Mouse (Mus musculus) NIH3T3 (cell line): ENCODE results near the gene Dhps.
A peak's percentile ranks its signal among the peaks of the same experiment; 100 is the strongest.
"Not testable (repeated sequence)": the region's sequence is repeated elsewhere in the genome, so short reads cannot be mapped to it uniquely, and the experiment has no call there.

ENCODE experiments used
- DNase-seq: peaks from one replicate; pipeline ENCODE4 v3.0.0-alpha.2; 2012; ENCODE audit warnings: low read depth

Gene Dhps

GRCm38 (mm10) chr8:85096196-85096595, 24.6 kb downstream of the Dhps start:
- no peak for DNase-seq

- no peak for DNase-seq
Measured at GRCm38 (mm10) chr8:85096850-85097249, 25.3 kb downstream of the Dhps start.

GRCm38 (mm10) chr8:85100076-85100665, 28.6 kb downstream of the Dhps start:
- no peak for DNase-seq

GRCm38 (mm10) chr8:85113241-85113640, 41.7 kb downstream of the Dhps start:
- DNase-seq, result no peak

GRCm38 (mm10) chr8:85115501-85115900, 43.9 kb downstream of the Dhps start:
- DNase-seq, result no peak

- no peak for DNase-seq
Measured at GRCm38 (mm10) chr8:85116984-85117383, 45.4 kb downstream of the Dhps start.

GRCm38 (mm10) chr8:85119052-85119981, 47.8 kb downstream of the Dhps start:
- peak; percentile 79 for DNase-seq

GRCm38 (mm10) chr8:85120251-85120650, 48.7 kb downstream of the Dhps start:
- DNase-seq, result not testable (repeated sequence)

GRCm38 (mm10) chr8:85122995-85123394, 51.4 kb downstream of the Dhps start, which contains the start of gene Zfp791:
Gene Zfp791, minus strand, starts transcription at chr8:85123095.
- DNase-seq, result no peak

GRCm38 (mm10) chr8:85123691-85124090, 52.1 kb downstream of the Dhps start:
- no peak for DNase-seq
